Mouse (Mus musculus) MEL (cell line): ENCODE results near the gene Atp5g1. TPM values are rescaled to one million over a fixed set of nuclear protein-coding genes. Genes with fewer than 3 reads are reported as not detected.
A peak's percentile ranks its signal among the peaks of the same experiment; 100 is the strongest.

Experiments
- DNase-seq: peaks from one replicate; pipeline ENCODE4 v3.0.0; 2011; ENCODE audit warnings: low read depth, low spot score
- H3K27ac ChIP-seq: 2 replicates; pipeline ENCODE4 v1.5.1; 2012; ENCODE audit warnings: low read depth, mild to moderate bottlenecking, control low read depth, low read length, moderate library complexity; ENCODE audit not compliant: control insufficient read depth
- H3K27me3 ChIP-seq, 2 experiments: fragments of 150-350 bp in 1 of 2; sonication (generic) in 1 of 2; 2 replicates each; pipeline ENCODE4 v1.6.1; 2012; ENCODE audit warnings: low read length in 2 of 2, mild to moderate bottlenecking in 2 of 2, improper control_type of control experiment in 1 of 2, moderate library complexity in 1 of 2; ENCODE audit not compliant: insufficient read depth in 2 of 2, control insufficient read depth in 1 of 2
- H3K36me3 ChIP-seq, 2 experiments: 2 replicates each; pipeline ENCODE4 v1.6.1; 2012 to 2014; ENCODE audit warnings: low read length in 2 of 2, improper control_type of control experiment in 1 of 2, inconsistent platforms in 1 of 2, mild to moderate bottlenecking in 1 of 2; ENCODE audit not compliant: insufficient read depth in 2 of 2, control insufficient read depth in 1 of 2
- H3K4me1 ChIP-seq, 2 experiments: fragments of 150-350 bp in 1 of 2; sonication (generic) in 1 of 2; 2 replicates each; pipeline ENCODE4 v1.6.1; 2012; ENCODE audit warnings: low read length in 2 of 2, improper control_type of control experiment in 1 of 2, mild to moderate bottlenecking in 1 of 2; ENCODE audit not compliant: insufficient read depth in 2 of 2, control insufficient read depth in 1 of 2
- H3K4me3 ChIP-seq, 2 experiments: fragments of 150-350 bp in 1 of 2; sonication (generic) in 1 of 2; 2 replicates each; pipeline ENCODE4 v1.5.1; 2012; ENCODE audit warnings: low read depth in 2 of 2, low read length in 2 of 2, mild to moderate bottlenecking in 2 of 2, moderate library complexity in 2 of 2, control low read depth in 1 of 2, improper control_type of control experiment in 1 of 2; ENCODE audit not compliant: control insufficient read depth in 1 of 2, insufficient read depth in 1 of 2
- H3K79me2 ChIP-seq: 2 replicates; pipeline ENCODE4 v1.6.1; 2012; ENCODE audit warnings: mild to moderate bottlenecking, low read length, moderate library complexity; ENCODE audit not compliant: control insufficient read depth, poor library complexity, insufficient read depth
- H3K9ac ChIP-seq: 2 replicates; pipeline ENCODE4 v1.6.1; 2012; ENCODE audit warnings: low read depth, mild to moderate bottlenecking, control low read depth, low read length, moderate library complexity; ENCODE audit not compliant: control insufficient read depth, poor library complexity, severe bottlenecking
- H3K9me3 ChIP-seq: fragments of 150-350 bp; sonication (generic); replicated peaks from 2 replicates; pipeline ENCODE4 v1.6.1; 2012; ENCODE audit warnings: mild to moderate bottlenecking, low read length, improper control_type of control experiment, moderate library complexity; ENCODE audit not compliant: insufficient read depth
- CTCF ChIP-seq, 3 experiments: IDR thresholded peaks in 2 of 3; conservative IDR thresholded peaks in 1 of 3; 2 replicates each; pipeline ENCODE4 v1.5.1; 2011 to 2012; ENCODE audit warnings: low read length in 3 of 3, low read depth in 2 of 3, mild to moderate bottlenecking in 2 of 3, improper control_type of control experiment in 1 of 3, inconsistent platforms in 1 of 3, mixed read lengths in 1 of 3, moderate library complexity in 1 of 3; ENCODE audit not compliant: control insufficient read depth in 1 of 3, insufficient read depth in 1 of 3, poor library complexity in 1 of 3, severe bottlenecking in 1 of 3
- E2F4 ChIP-seq: IDR thresholded peaks from 2 replicates; pipeline ENCODE4 v1.6.1; 2011; ENCODE audit warnings: low read depth, low read length, improper control_type of control experiment, borderline replicate concordance
- EP300 ChIP-seq, 2 experiments: IDR thresholded peaks; 2 replicates each; pipeline ENCODE4 v1.6.1; 2011; ENCODE audit warnings: improper control_type of control experiment in 2 of 2, low read length in 2 of 2, low read depth in 1 of 2, mild to moderate bottlenecking in 1 of 2
- GATA1 ChIP-seq: IDR thresholded peaks from 2 replicates; pipeline ENCODE4 v1.6.1; 2011; ENCODE audit warnings: low read depth, low read length, improper control_type of control experiment
- MAX ChIP-seq: IDR thresholded peaks from 2 replicates; pipeline ENCODE4 v1.6.1; 2011; ENCODE audit warnings: low read length, improper control_type of control experiment
- MEF2A ChIP-seq: IDR thresholded peaks from 2 replicates; pipeline ENCODE4 v1.6.1; 2014; ENCODE audit warnings: low read depth, mild to moderate bottlenecking, inconsistent platforms, low read length, improper control_type of control experiment; ENCODE audit not compliant: poor library complexity, insufficient replicate concordance, severe bottlenecking; ENCODE audit errors: extremely low read depth
- MXI1 ChIP-seq: IDR thresholded peaks from 2 replicates; pipeline ENCODE4 v1.6.1; 2011; ENCODE audit warnings: mild to moderate bottlenecking, low read depth, low read length, improper control_type of control experiment
- MYC ChIP-seq: IDR thresholded peaks from 2 replicates; pipeline ENCODE4 v1.6.1; 2011; ENCODE audit warnings: low read depth, mild to moderate bottlenecking, low read length, improper control_type of control experiment, moderate library complexity
- POLR2AphosphoS2 ChIP-seq: IDR thresholded peaks from 2 replicates; pipeline ENCODE4 v1.6.1; 2011; ENCODE audit warnings: low read length, improper control_type of control experiment
- RAD21 ChIP-seq: IDR thresholded peaks from 2 replicates; pipeline ENCODE4 v1.6.1; 2011; ENCODE audit warnings: mild to moderate bottlenecking, low read depth, low read length, improper control_type of control experiment
- TAL1 ChIP-seq: IDR thresholded peaks from 2 replicates; pipeline ENCODE4 v1.6.1; 2012; ENCODE audit warnings: mild to moderate bottlenecking, inconsistent platforms, low read length, moderate library complexity, mixed read lengths
- UBTF ChIP-seq: IDR thresholded peaks from 2 replicates; pipeline ENCODE4 v1.6.1; 2012; ENCODE audit warnings: low read depth, mild to moderate bottlenecking, inconsistent platforms, low read length, improper control_type of control experiment, moderate library complexity, borderline replicate concordance; ENCODE audit not compliant: insufficient read depth
- USF1 ChIP-seq: IDR thresholded peaks from 2 replicates; pipeline ENCODE4 v1.6.1; 2014; ENCODE audit warnings: low read depth, mild to moderate bottlenecking, inconsistent platforms, low read length, improper control_type of control experiment, moderate library complexity
- USF2 ChIP-seq, 2 experiments: IDR thresholded peaks; 2 replicates each; pipeline ENCODE4 v1.6.1; 2011 to 2012; ENCODE audit warnings: improper control_type of control experiment in 2 of 2, low read length in 2 of 2, borderline replicate concordance in 1 of 2, inconsistent platforms in 1 of 2, low read depth in 1 of 2, mild to moderate bottlenecking in 1 of 2; ENCODE audit not compliant: insufficient read depth in 1 of 2
- ZKSCAN1 ChIP-seq: IDR thresholded peaks from 2 replicates; pipeline ENCODE4 v1.6.1; 2012; ENCODE audit warnings: low read depth, mild to moderate bottlenecking, inconsistent platforms, low read length, improper control_type of control experiment, moderate library complexity
- ZMIZ1 ChIP-seq: IDR thresholded peaks from 2 replicates; pipeline ENCODE4 v1.6.1; 2012; ENCODE audit warnings: low read depth, mild to moderate bottlenecking, inconsistent platforms, low read length, improper control_type of control experiment, moderate library complexity
- ZNF384 ChIP-seq: IDR thresholded peaks from 2 replicates; pipeline ENCODE4 v1.6.1; 2012; ENCODE audit warnings: low read depth, mild to moderate bottlenecking, inconsistent platforms, low read length, improper control_type of control experiment
- polyA plus RNA-seq, 2 experiments: library from polyadenylated mRNA; stranded (reverse) in 1 of 2; unstranded in 1 of 2; fragments of >175 nt in 1 of 2; fragments of >200 nt in 1 of 2; gene quantifications; 2 replicates each; pipeline versions ENCODE4 v1.2.1 to v1.2.4; 2012; ENCODE audit warnings: low replicate concordance in 2 of 2, low read depth in 1 of 2; ENCODE audit not compliant: insufficient read length in 2 of 2, insufficient read depth in 1 of 2, missing spikeins in 1 of 2
- total RNA-seq: library from RNA; depleted of rRNA; stranded (reverse); fragments of 300-350 nt; gene quantifications from 2 replicates; pipeline ENCODE4 v1.2.3, GENCODE M21; 2012

Atp5g1 gene
- total and polyA plus RNA-seq, 3 experiments, result 1,519 to 1,694 TPM; not detected in 1

- TF ChIP-seq ZMIZ1 (no peak), CTCF (IDR thresholded peaks at IDR 0.05 in 2 of 3, conservative IDR thresholded peaks at IDR 0.05 in 1 of 3; ENCODE audit: control insufficient read depth in 1 of 3, insufficient read depth in 1 of 3, low read depth in 2 of 3, low read length in 3 of 3, poor library complexity in 1 of 3, severe bottlenecking in 1 of 3) (peak in 2 of 3 experiments; percentile 27 to 32; a peak in 1 of 6 replicates)
- TF ChIP-seq, all 39 proteins: peak for 1
- Histone ChIP-seq H3K9me3 (no peaks in the 10 kb centered on the region), H3K27ac (no peak overlapping the region), H3K4me3 (no peak overlapping the region), H3K36me3 (no peaks in the 10 kb centered on the region; a peak in 2 of 4 replicates), H3K4me1 (peaks cover 2 to 4% of the 10 kb centered on the region in 2 experiments; a peak in 1 of 4 replicates), H3K9ac (no peak overlapping the region), H3K27me3 (peaks cover 0 to 6% of the 10 kb centered on the region in 2 experiments; a peak in 1 of 4 replicates), H3K79me2 (no peaks in the 10 kb centered on the region)
- no peak for DNase-seq
Measured at GRCm38 (mm10) chr11:96087981-96088380, 12.5 kb upstream of the Atp5g1 start.

GRCm38 (mm10) chr11:96082682-96083081, 7.2 kb upstream of the Atp5g1 start:
- peaks cover 5 to 8% of the 10 kb centered on the region in 2 experiments; a peak in 2 of 4 replicates for H3K4me1 ChIP-seq
- H3K4me3 ChIP-seq, result no peak overlapping the region; a peak in 1 of 4 replicates
- no peaks in the 10 kb centered on the region for H3K9me3 ChIP-seq
- TF ChIP-seq GATA1 (no peak), ZNF384 (0 out of 2 replicates have a peak, but pooled peaks have one; percentile 19), MXI1 (peak; percentile 87), POLR2AphosphoS2 (no peak), E2F4 (no peak), USF1 (peak; percentile 54; the same call in 1 of the 2 replicates), CTCF (IDR thresholded peaks at IDR 0.05 in 2 of 3, conservative IDR thresholded peaks at IDR 0.05 in 1 of 3; ENCODE audit: control insufficient read depth in 1 of 3, insufficient read depth in 1 of 3, low read depth in 2 of 3, low read length in 3 of 3, poor library complexity in 1 of 3, severe bottlenecking in 1 of 3) (no peak), TAL1 (no peak), MEF2A (no peak), RAD21 (no peak), USF2 (IDR thresholded peaks at IDR 0.05; ENCODE audit: borderline replicate concordance in 1 of 2, insufficient read depth in 1 of 2, low read depth in 1 of 2, low read length in 2 of 2) (0 out of 4 replicates have a peak, but pooled peaks of 1 of the 2 experiments have one; percentile 13), MYC (peak; percentile 54; the same call in 1 of the 2 replicates), MAX (peak; percentile 72), UBTF (no peak), EP300 (IDR thresholded peaks at IDR 0.05; ENCODE audit: low read depth in 1 of 2, low read length in 2 of 2) (peak in 1 of 2 experiments; percentile 51; a peak in 1 of 4 replicates), ZKSCAN1 (no peak)
- H3K36me3 ChIP-seq, result peaks cover 0 to 2% of the 10 kb centered on the region in 2 experiments; a peak in 2 of 4 replicates
- H3K27ac ChIP-seq, result no peak overlapping the region
- peak overlapping the region; percentile 17; the same call in 1 of the 2 replicates for H3K9ac ChIP-seq
- H3K79me2 ChIP-seq, result no peaks in the 10 kb centered on the region
- DNase-seq, result peak; percentile 54
- H3K27me3 ChIP-seq, result peaks cover 0 to 6% of the 10 kb centered on the region in 2 experiments; a peak in 1 of 4 replicates
